Mouse (Mus musculus) skeletal muscle tissue, postnatal 0 days (tissue): ENCODE data around the gene Cdr2l. TPM values are rescaled to one million over a fixed set of nuclear protein-coding genes. Genes with fewer than 3 reads are reported as not detected.

Experiments
- polyA plus RNA-seq: library from polyadenylated mRNA; unstranded; fragments of >200 nt; fragmentation: Nextera tagmentation; extraction: Ambion mirVana; gene quantifications from 2 replicates; pipeline ENCODE4 v1.2.1, GENCODE M21; 2015

Gene Cdr2l
- 5.0 and 6.7 TPM in 2 replicates for polyA plus RNA-seq

DNA sequence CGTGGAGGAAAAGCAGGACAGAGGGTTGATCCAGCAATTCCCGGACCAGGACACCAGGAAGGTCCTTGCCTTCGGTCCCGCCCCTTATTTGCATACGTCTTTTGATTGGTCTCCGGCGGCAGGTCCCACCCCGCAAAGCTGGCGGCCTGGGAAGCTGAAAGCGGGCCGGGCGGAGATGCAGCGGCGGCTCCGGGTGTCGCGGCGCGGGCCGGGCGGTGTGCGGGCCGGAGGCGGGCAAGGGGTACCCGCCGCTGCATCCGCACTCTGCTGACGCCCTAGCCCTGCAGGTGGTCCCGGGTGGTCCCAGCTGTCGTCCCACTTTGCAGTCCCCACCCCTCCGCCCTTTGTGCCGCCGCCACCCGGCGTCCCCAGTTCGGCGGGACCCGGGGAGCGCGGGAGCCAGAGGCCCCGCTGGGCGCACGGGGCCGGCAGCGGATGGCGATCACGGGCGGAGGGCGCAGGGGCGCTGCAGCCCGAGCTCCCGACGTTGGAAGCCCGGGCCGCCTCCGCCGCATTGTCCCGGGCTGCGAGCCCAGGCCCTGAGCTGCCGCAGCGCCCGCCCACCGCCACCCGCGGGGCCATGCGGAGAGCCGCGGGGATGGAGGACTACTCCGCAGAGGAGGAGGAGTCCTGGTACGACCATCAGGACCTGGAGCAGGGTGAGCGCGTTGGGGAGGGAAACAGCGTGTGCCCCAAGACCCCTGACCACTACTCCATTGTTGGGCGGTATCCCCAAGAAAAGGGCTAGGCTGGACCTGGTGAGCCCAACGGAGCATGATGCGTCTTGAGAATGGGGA is at the start of gene Cdr2l:
Gene Cdr2l, plus strand, starts transcription at position 174 of the 797 bp plus-strand sequence.

DNA sequence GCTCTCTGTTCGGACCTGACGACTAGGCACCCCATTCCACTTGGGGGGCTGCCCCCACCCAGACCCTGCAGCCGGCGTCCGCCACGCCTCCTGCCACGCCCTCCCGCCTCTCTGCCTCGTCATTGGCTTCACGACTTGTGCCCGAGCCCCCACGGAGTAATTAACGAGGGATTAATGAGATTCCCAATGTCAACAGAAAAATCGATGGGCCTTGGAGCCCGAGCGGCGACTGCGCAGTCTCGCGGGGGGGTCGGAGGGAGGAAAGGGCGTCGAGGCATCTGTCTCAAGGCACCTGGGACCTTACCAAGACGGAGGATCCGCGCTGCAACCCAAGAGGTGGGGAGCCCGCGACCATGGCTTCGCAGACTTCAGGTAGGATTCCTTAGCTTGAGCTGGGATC is 47.2 kb upstream of the Cdr2l start, which contains the start of gene Otop3:
Gene Otop3, plus strand, starts transcription at position 201 of the 400 bp plus-strand sequence.

DNA sequence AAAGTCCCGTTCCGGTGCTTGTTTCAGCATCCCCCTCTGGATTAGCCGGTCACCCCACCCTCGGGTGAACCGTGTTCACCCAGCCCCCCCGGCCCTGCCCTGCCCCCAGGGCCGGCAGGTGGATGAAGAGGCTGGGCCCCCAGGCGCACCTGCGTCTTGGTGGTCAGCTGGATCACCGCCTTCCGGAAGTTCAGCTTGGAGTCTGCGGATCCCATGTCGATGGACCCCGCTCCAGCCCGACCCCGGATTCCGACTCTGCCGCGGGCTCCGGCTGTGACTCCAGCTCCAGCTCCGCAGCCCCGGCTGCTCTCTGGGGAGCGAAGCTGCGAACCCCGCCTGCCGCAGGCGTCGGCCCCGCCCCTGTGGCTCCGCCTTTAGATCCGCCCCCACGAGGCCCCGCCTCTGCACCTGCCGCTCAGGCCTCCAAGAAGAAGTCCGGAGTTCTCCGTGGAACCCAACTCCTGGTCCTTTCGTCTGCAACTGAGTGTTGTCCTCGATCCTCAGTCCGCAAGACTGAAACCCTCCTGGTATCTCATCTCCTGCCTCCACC is 14.2 kb upstream of the Cdr2l start, which contains the start of gene Hid1:
Gene Hid1, minus strand, starts transcription at position 362 of the 550 bp plus-strand sequence.

DNA sequence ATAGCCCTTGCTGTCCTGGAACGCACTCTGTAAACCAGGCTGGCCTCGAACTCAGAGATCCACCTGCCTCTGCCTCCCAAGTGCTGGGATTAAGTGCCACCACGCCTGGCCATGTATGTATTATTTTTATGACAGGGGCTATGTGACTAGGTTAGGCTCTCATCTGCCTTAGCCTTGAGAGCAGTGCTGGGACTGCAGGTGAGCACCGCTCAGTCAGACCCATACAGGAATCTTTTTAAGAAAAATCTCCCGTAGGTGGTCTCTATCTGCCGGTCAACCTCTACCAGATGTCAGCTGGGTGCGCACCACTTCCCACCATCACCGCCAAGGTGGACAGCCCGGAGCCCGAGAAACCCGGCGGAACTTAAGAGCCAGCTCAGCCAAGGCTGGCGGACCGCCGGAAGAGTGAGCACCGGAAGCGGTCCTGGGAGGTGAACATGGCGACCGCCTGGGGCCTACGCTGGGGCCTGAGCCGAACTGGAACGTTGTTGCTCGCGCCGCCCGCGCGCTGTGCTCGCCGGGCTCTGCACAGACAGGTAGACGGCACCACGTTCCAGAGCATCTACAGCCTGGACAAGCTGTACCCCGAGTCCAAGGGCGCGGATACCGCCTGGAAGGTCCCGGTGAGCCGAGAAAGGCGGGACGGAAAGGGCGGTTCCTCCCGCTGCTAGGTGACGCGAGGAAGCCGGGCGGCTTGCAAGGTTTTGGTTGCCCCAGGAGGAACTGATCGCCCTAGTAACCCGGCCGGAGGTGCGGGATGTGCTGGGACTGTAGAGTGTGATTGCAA is 21.8 kb downstream of the Cdr2l start, which contains the start of gene Mrpl58:
Gene Mrpl58, plus strand, starts transcription at position 415 of the 787 bp plus-strand sequence.

DNA sequence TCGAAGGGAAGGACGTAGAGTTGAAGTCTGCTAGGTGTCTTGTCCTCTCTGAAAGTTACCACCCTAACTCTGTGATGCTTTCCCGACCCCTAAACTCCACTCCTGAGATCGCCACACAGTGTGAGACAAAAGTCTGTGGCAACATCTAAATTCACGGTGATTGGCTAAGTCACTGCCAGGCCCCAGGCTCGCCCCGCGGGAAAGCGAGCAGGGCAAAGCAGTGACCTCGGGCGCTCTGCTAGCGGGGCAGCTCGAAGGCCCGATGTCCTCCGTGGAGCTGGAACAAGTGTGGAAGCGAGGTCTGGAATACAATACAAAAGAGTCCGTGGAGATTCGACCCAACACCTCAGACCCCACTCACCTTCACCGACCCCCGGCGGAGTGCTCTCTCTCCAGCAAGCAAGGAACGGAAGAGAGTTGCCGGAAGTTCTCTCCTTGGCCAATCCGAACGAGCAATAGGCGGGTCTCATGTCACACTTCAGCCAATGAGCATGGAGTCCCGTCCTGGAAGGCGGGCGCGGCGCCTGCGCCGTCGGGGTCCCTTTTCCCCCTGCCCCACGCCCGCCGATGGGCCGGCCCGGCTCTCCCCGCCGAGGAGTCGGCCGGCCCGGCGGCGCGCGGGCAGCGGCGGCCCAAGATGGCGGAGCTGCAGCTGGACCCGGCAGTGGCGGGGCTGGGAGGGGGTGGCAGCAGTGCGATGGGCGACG is 38.0 kb downstream of the Cdr2l start, which contains the start of the genes Atp5h and Kctd2:
Gene Atp5h, minus strand, starts transcription at position 432 of the 707 bp plus-strand sequence.
Gene Kctd2, plus strand, starts transcription at position 598 of the 707 bp plus-strand sequence.

DNA sequence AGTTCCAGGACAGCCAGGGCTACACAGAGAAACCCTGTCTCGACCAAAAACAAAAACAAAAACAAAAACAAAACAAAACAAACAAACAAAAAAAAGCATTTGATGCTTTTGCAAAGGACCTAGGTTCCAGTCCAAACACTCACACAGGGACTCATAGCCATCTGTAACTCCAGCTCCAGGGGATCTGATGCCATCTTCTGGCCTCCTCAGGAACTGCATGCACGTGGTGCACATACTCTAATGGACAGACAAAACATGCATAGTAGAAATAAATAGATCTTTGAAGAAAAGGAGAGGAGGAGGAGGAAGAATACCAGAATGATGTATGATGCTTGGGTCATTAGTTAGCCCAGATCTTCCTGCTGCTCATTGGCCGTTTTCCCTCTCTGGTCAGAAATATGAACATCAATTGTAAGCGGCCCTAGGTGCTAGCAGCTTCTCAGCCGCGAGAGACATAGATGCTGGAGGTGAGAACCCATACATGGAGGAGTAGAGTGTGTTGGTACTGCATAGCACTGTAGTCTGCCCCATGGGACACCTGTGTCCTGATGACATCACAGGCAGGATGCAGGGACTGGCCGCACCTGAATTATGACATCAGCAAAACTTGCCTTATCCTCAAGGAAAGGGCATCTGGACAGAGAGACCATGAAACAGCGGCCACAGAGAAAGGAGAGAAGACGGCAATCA is 58.3 kb downstream of the Cdr2l start, which contains the start of gene Trim80:
Gene Trim80, plus strand, starts transcription at position 640 of the 690 bp plus-strand sequence.

Other genes starting within 250 kb of the Cdr2l start
- gene Cd300lf, start 247.9 kb upstream of the Cdr2l start, polyA plus RNA-seq: 0.62 and 0.94 TPM in 2 replicates
- gene Slc9a3r1, start 218.6 kb upstream of the Cdr2l start, polyA plus RNA-seq: 6.8 and 9.1 TPM in 2 replicates
- gene Tmem104, start 194.4 kb upstream of the Cdr2l start, polyA plus RNA-seq: 5.4 and 6.4 TPM in 2 replicates
- gene Nat9, start 194.1 kb upstream of the Cdr2l start, polyA plus RNA-seq: 16.0 and 17.3 TPM in 2 replicates
- not detected in 2 replicates for gene Grin2c, start 114.7 kb upstream of the Cdr2l start, polyA plus RNA-seq
- gene Fdxr, start 104.9 kb upstream of the Cdr2l start, polyA plus RNA-seq: 4.2 and 6.4 TPM in 2 replicates
- gene Fads6, start 84.3 kb upstream of the Cdr2l start, polyA plus RNA-seq: 0.06 and 0.09 TPM in 2 replicates
- 0.18 and 0.31 TPM in 2 replicates for gene Otop2, start 74.8 kb upstream of the Cdr2l start, polyA plus RNA-seq
- not detected in 2 replicates for gene Ush1g, start 59.9 kb upstream of the Cdr2l start, polyA plus RNA-seq
- gene Otop3, start 47.2 kb upstream of the Cdr2l start, polyA plus RNA-seq: 0.24 TPM in 1 of 2 replicates, not detected in the other
- 5.1 and 5.5 TPM in 2 replicates for gene Hid1, start 14.2 kb upstream of the Cdr2l start, polyA plus RNA-seq
- gene Mrpl58, start 21.8 kb downstream of the Cdr2l start, polyA plus RNA-seq: 125 TPM in 2 replicates
- gene Atp5h, start 38.0 kb downstream of the Cdr2l start, polyA plus RNA-seq: 1,386 and 1,505 TPM in 2 replicates
- 8.6 and 9.3 TPM in 2 replicates for gene Kctd2, start 38.2 kb downstream of the Cdr2l start, polyA plus RNA-seq
- gene Trim80, start 58.6 kb downstream of the Cdr2l start, polyA plus RNA-seq: not detected in 2 replicates
- gene Slc16a5, start 80.6 kb downstream of the Cdr2l start, polyA plus RNA-seq: 0.15 and 0.23 TPM in 2 replicates
- gene Armc7, start 93.8 kb downstream of the Cdr2l start, polyA plus RNA-seq: 2.2 and 3.2 TPM in 2 replicates
- gene Nt5c, start 109.9 kb downstream of the Cdr2l start, polyA plus RNA-seq: 27.5 and 42.0 TPM in 2 replicates
- gene Jpt1, start 132.5 kb downstream of the Cdr2l start, polyA plus RNA-seq: 563 and 597 TPM in 2 replicates
- gene Sumo2, start 154.4 kb downstream of the Cdr2l start, polyA plus RNA-seq: 392 and 414 TPM in 2 replicates
- gene Nup85, start 182.5 kb downstream of the Cdr2l start, polyA plus RNA-seq: 41.2 and 48.4 TPM in 2 replicates
- 94.2 and 98.5 TPM in 2 replicates for gene Mrps7, start 222.0 kb downstream of the Cdr2l start, polyA plus RNA-seq
- 6.8 and 9.8 TPM in 2 replicates for gene Gga3, start 222.1 kb downstream of the Cdr2l start, polyA plus RNA-seq
- 30.1 and 42.9 TPM in 2 replicates for gene Mif4gd, start 231.1 kb downstream of the Cdr2l start, polyA plus RNA-seq
- 18.5 and 27.4 TPM in 2 replicates for gene Slc25a19, start 246.4 kb downstream of the Cdr2l start, polyA plus RNA-seq